Mouse (Mus musculus) left cerebral cortex, postnatal 4 days (tissue): ENCODE measurements at regions not wholly inside any gene's neighbourhood (a gene's known extent, or its start where the extent isn't known, plus 50 kb on each side); places are given as distances from the start of the nearest gene placed in this dataset.

Source experiments
- DNase-seq: peaks from one replicate; pipeline ENCODE4 v3.0.0-alpha.2; 2022
- intact Hi-C: fragments of 180-260 bp; cut with DNase I; formaldehyde crosslinking; loops from one replicate; pipeline ENCODE4 v1.15.1; 2025

- intact Hi-C loops: no loop called here
- peak; percentile 12 for DNase-seq
These were observed 156.7 kb upstream of the Dppa4 start for GRCm38 (mm10) chr16:48126797-48127196.

GRCm38 (mm10) chr16:48127338-48127737 lies 156.2 kb upstream of the Dppa4 start:
- intact Hi-C loops: no loop called here
- DNase-seq: no peak

DNA sequence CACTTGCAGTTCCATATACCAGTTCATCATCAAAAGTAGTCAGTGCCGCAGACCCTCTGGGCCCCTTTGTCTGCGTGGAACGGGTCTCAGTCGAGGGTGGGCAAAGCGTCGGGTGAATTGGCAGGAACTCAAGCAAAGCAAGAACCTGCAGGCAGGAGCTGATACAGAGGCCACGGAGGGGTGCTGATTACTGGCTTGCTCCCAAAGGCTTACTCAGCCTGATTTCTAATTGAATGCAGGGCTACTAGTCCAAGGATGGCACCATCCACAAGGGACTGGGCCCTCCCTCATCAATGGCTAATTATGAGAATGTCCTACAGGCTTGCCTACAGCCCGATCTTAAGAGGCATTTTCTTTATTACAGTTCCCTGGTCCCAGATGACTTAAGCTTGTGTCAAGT lies 128.2 kb upstream of the Dppa4 start:
- no peak for DNase-seq

GRCm38 (mm10) chr16:48190399-48190798 lies 93.1 kb upstream of the Dppa4 start:
- peak; percentile 19 for DNase-seq
- intact Hi-C loops: no loop called here

More for the DNA sequence above, 128.2 kb upstream of the Dppa4 start:
- intact Hi-C loops: no loop called here

- DNase-seq: no peak
- intact Hi-C loops: no loop called here
These were observed 91.3 kb upstream of the Dppa4 start for GRCm38 (mm10) chr16:48192197-48192596.

- DNase-seq: no peak
- intact Hi-C loops: no loop called here
These were observed 68.6 kb upstream of the Dppa4 start for GRCm38 (mm10) chr16:48214976-48215375.
